Mouse (Mus musculus) E14TG2a.4 (cell line): ENCODE data around the gene Podxl.

Source experiments
- CTCF ChIP-seq: conservative IDR thresholded peaks from 2 replicates; pipeline ENCODE4 v1.5.1; 2014; ENCODE audit warnings: low read length
- NANOG ChIP-seq: IDR thresholded peaks from 2 replicates; pipeline ENCODE4 v1.6.1; 2014; ENCODE audit warnings: borderline replicate concordance, low read length, mixed read lengths
- POU5F1 ChIP-seq: IDR thresholded peaks from 2 replicates; pipeline ENCODE4 v1.6.1; 2014; ENCODE audit warnings: low read length, borderline replicate concordance

- no peak for TF ChIP-seq CTCF
- no peak for TF ChIP-seq NANOG
- TF ChIP-seq POU5F1: no peak
Measured at GRCm38 (mm10) chr6:31591676-31592075, 27.9 kb upstream of the Podxl start.
